Mouse (Mus musculus): ENCODE measurements around the gene Lad1. TPM values are rescaled to one million over a fixed set of nuclear protein-coding genes. Genes with fewer than 3 reads are reported as not detected.

The Lad1 gene
- polyA plus RNA-seq, 1 experiment from 2014 or later = 0.35 TPM

DNA sequence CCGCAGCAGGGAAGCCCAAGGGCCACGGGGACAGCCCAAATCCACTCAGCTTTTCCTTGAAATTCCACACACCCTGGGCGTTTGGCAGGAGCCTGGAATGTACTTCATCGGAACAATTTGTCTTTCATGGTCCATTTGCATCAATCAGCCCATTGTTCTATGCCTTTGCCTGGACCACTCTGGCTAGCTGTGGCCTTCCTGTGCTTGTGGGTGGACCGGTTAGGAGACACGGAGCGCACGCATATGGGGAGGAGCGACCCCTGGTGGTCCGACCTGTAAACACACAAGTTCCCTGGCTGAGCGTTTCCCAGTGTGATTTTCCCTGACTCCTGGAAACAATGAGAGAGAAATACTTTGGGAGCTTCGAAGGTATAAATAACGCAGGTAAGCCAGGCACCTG, 37.2 kb upstream of the Lad1 start:
- Histone ChIP-seq H3K9ac (replicated peaks; ENCODE audit: low read depth, low read length) (no peak overlapping the region; the same call in 1 of the 2 replicates), H3K4me2 (ENCODE audit: low read depth, low read length) (no peak overlapping the region), H3K4me1 (ENCODE audit: control insufficient read depth, insufficient read depth, low read length) (no peaks in the 10 kb centered on the region), H3K4me3 (ENCODE audit: low read depth, low read length) (no peak overlapping the region), H3K27ac (ENCODE audit: low read depth, low read length) (no peak overlapping the region), H3K27me3 (ENCODE audit: control insufficient read depth, insufficient read depth, low read length) (no peaks in the 10 kb centered on the region), H3K36me3 (ENCODE audit: control insufficient read depth, insufficient read depth, low read length) (no peaks in the 10 kb centered on the region), H3K9me3 (ENCODE audit: control insufficient read depth, low read length) (no peaks in the 10 kb centered on the region)
- peak; percentile 67; the same call in 1 of the 2 replicates for ATAC-seq (ENCODE audit: low read depth)
- WGBS = 6% methylated on average over 13 of the region's 13 CpGs

DNA sequence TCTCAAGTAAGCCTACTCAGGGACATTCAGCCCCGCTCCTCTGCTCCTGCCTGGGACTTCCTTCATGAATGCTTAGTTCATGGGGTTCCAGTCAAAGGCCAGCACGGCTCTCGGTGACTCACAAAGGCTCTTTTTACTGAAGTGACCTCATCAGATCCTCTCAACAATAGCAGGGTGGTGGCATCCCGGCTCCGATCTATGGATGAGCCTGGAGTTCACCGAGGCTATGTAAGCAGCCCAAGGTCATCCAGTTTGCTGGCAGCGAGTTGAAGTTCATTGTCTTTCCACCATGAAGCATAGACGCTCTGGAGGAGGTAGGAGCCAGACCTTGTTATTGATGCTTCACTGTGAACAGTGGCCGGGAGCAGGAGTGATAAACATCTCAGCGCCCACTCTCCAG, 35.6 kb upstream of the Lad1 start:
- Histone ChIP-seq H3K27ac (ENCODE audit: low read depth, low read length) (no peak overlapping the region), H3K4me1 (ENCODE audit: control insufficient read depth, insufficient read depth, low read length) (no peaks in the 10 kb centered on the region), H3K9me3 (ENCODE audit: control insufficient read depth, low read length) (no peaks in the 10 kb centered on the region), H3K4me2 (ENCODE audit: low read depth, low read length) (no peak overlapping the region), H3K27me3 (ENCODE audit: control insufficient read depth, insufficient read depth, low read length) (no peaks in the 10 kb centered on the region), H3K4me3 (ENCODE audit: low read depth, low read length) (no peak overlapping the region), H3K9ac (replicated peaks; ENCODE audit: low read depth, low read length) (no peak overlapping the region), H3K36me3 (ENCODE audit: control insufficient read depth, insufficient read depth, low read length) (no peaks in the 10 kb centered on the region)
- no peak for ATAC-seq (ENCODE audit: low read depth)
- WGBS = 21% methylated on average over 10 of the region's 10 CpGs

DNA sequence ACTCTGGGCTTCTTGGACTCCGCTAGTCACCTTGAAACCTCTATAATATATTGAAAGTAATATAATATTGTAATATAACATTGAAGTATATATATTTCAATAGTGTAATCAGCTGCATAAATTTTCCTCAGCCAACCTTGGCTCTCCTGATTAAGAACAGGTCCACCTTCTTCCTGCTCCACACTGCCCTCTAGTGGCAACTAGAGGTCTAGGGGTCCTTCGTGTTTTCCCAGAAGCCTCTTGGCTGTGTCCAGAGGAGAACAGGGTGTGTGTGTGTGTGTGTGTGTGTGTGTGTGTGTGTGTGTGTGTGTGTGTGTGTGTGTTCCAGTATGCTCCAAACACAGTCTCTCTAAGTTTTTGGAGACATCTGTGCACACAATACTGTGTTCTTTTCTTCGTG, 30.6 kb upstream of the Lad1 start:
- Histone ChIP-seq H3K9me3 (ENCODE audit: control insufficient read depth, low read length) (no peaks in the 10 kb centered on the region), H3K4me2 (ENCODE audit: low read depth, low read length) (no peak overlapping the region), H3K4me1 (ENCODE audit: control insufficient read depth, insufficient read depth, low read length) (no peaks in the 10 kb centered on the region), H3K36me3 (ENCODE audit: control insufficient read depth, insufficient read depth, low read length) (no peaks in the 10 kb centered on the region), H3K27me3 (ENCODE audit: control insufficient read depth, insufficient read depth, low read length) (no peaks in the 10 kb centered on the region), H3K27ac (ENCODE audit: low read depth, low read length) (no peak overlapping the region), H3K9ac (replicated peaks; ENCODE audit: low read depth, low read length) (no peak overlapping the region), H3K4me3 (ENCODE audit: low read depth, low read length) (no peak overlapping the region)
- ATAC-seq (ENCODE audit: low read depth) = peak; percentile 50; the same call in 1 of the 2 replicates
- 45% methylated on average over 3 of the region's 3 CpGs for WGBS

DNA sequence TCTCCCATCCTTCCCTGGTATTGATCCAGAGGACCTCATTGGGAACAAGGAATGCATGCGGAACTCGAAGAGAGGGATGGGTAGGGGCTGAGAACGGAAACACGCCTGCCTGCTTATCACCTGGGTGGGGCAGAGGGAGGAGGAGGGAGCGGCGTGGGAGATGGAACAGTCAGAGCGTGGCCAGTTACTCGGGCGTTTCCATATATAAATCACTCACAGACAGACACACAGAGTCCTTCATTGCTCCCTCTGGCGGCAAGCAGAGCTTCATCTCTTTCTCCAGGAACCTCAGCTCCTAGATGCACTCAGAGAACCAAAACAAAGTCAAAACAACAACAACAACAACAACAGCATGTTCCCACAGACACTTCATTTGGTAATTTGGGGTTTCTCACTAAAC, 29.7 kb upstream of the Lad1 start:
- Histone ChIP-seq H3K4me3 (ENCODE audit: low read depth, low read length) (no peak overlapping the region), H3K36me3 (ENCODE audit: control insufficient read depth, insufficient read depth, low read length) (no peaks in the 10 kb centered on the region), H3K4me2 (ENCODE audit: low read depth, low read length) (0 out of 2 replicates have a peak overlapping the region, but pooled peaks have one; percentile 8), H3K9ac (replicated peaks; ENCODE audit: low read depth, low read length) (no peak overlapping the region), H3K27ac (ENCODE audit: low read depth, low read length) (no peak overlapping the region), H3K4me1 (ENCODE audit: control insufficient read depth, insufficient read depth, low read length) (no peaks in the 10 kb centered on the region), H3K9me3 (ENCODE audit: control insufficient read depth, low read length) (no peaks in the 10 kb centered on the region), H3K27me3 (ENCODE audit: control insufficient read depth, insufficient read depth, low read length) (no peaks in the 10 kb centered on the region)
- ATAC-seq (ENCODE audit: low read depth) = no peak
- 23% methylated on average over 10 of the region's 10 CpGs for WGBS

DNA sequence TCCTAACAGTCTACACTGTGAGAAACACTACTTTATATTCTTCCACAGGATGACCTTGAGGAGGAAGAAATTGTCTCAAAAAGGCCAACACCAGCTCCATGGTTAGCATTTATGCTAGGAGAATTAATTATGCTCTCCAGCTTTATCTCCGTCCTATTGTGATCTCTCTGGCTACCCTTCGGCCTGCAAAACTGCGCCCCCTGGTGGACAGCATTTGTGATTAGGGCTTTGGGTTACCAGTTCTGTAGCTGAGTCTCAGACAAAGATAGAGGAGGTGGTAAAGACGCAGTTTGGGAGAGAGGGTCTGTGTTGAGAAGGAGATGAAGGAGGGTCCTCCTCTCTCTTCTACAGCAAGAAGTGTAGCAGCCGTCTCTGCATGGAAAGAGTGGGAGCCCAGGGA, 28.6 kb upstream of the Lad1 start:
- peak; percentile 21; the same call in 1 of the 2 replicates for ATAC-seq (ENCODE audit: low read depth)
- no peak overlapping the region for H3K4me2 ChIP-seq (ENCODE audit: low read depth, low read length)
- no peak overlapping the region for H3K9ac ChIP-seq (replicated peaks; ENCODE audit: low read depth, low read length)
- no peaks in the 10 kb centered on the region for H3K27me3 ChIP-seq (ENCODE audit: control insufficient read depth, insufficient read depth, low read length)
- 7% methylated on average over 5 of the region's 5 CpGs for WGBS
- no peaks in the 10 kb centered on the region for H3K9me3 ChIP-seq (ENCODE audit: control insufficient read depth, low read length)
- no peak overlapping the region for H3K4me3 ChIP-seq (ENCODE audit: low read depth, low read length)
- H3K4me1 ChIP-seq (ENCODE audit: control insufficient read depth, insufficient read depth, low read length) = no peaks in the 10 kb centered on the region
- H3K36me3 ChIP-seq (ENCODE audit: control insufficient read depth, insufficient read depth, low read length) = no peaks in the 10 kb centered on the region
- H3K27ac ChIP-seq (ENCODE audit: low read depth, low read length) = no peak overlapping the region

DNA sequence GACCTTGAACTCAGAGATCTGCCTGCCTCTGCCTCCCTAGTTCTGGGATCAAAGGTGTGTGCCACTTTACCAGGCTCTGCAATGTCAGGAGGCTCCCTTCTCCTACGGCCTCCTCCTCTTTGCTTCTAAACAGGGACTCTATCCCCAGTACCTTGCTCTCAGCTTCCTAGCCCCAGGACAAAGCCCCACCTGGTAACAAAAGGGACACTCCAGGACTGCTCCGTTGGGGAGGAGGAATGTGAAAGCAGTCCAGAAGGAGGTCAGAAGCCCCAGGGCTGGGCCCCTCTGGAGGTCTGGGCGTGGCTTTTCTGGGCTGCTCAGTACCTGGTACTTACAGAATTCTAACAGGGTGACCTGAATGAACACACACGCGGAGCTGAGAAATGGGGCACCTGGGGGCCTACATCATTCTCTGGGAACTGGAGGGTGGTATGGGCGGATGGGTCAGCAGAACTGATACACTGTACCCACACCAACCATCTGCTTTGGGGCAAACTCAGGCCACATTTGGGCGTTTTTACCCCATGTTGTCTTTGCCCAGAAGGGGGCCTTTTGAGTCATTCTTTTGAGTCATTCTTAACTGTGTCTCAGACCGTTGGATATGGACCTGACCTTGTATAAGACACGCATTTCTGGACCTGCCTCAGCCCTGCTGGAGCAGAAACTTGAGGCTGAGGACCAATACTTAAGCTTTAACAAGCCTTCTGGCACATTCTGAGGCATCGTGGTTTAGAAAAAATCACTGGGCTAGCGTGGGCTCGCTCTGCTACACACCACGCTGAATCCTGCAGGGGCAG, 26.1 kb upstream of the Lad1 start:
- no peaks in the 10 kb centered on the region for H3K36me3 ChIP-seq (ENCODE audit: control insufficient read depth, insufficient read depth, low read length)
- H3K9ac ChIP-seq (replicated peaks; ENCODE audit: low read depth, low read length) = no peak overlapping the region
- 66% methylated on average over 13 of the region's 13 CpGs for WGBS
- H3K9me3 ChIP-seq (ENCODE audit: control insufficient read depth, low read length) = no peaks in the 10 kb centered on the region
- no peaks in the 10 kb centered on the region for H3K4me1 ChIP-seq (ENCODE audit: control insufficient read depth, insufficient read depth, low read length)
- no peak overlapping the region for H3K4me3 ChIP-seq (ENCODE audit: low read depth, low read length)
- H3K27me3 ChIP-seq (ENCODE audit: control insufficient read depth, insufficient read depth, low read length) = no peaks in the 10 kb centered on the region
- no peak for ATAC-seq (ENCODE audit: low read depth)
- H3K4me2 ChIP-seq (ENCODE audit: low read depth, low read length) = no peak overlapping the region
- H3K27ac ChIP-seq (ENCODE audit: low read depth, low read length) = no peak overlapping the region

DNA sequence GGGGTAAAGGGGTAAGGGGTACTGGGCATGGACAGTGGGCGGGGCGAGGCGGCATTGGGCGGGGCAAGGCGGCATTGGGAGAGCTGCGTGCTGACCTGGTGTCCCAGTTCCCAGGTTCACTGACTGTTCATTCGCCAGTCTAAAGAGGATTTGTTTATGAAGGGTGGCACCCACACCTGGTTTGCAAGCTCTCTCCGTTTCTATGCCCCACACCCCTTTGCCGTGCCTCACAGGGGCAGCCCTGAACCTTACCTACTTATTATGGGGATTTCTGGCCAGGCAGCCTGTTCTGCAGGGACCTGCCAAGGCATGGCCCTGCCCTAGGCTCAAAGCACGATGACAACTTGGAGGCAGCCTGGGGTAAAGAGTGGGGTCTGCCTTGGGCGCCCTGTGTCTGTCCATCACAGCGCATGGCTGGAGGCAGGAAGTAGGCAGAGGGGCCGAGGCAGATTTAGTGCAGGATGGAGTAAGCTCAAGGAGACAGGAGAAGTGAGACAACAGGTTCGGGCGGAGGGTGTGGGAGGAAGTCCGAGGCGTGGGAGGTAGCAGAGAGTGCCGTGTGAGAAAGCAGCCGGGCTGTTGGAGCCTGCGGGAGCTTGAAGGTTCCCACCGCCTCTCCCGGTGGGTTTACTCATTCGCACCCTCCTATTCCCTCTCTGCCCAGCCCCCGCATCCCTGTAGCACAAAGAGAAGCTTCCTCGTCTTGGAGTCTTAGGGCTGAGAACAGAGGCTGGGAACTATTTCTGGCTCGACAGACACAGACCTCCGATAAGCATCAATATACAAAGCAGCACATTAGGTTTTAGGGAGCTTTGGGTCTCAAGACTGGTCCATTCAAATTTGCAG, 24.8 kb upstream of the Lad1 start:
- Histone ChIP-seq H3K4me3 (ENCODE audit: low read depth, low read length) (no peak overlapping the region), H3K36me3 (ENCODE audit: control insufficient read depth, insufficient read depth, low read length) (no peaks in the 10 kb centered on the region), H3K27ac (ENCODE audit: low read depth, low read length) (no peak overlapping the region), H3K9ac (replicated peaks; ENCODE audit: low read depth, low read length) (no peak overlapping the region), H3K4me1 (ENCODE audit: control insufficient read depth, insufficient read depth, low read length) (no peaks in the 10 kb centered on the region), H3K4me2 (ENCODE audit: low read depth, low read length) (peak overlapping the region; percentile 21; the same call in 1 of the 2 replicates), H3K27me3 (ENCODE audit: control insufficient read depth, insufficient read depth, low read length) (no peaks in the 10 kb centered on the region), H3K9me3 (ENCODE audit: control insufficient read depth, low read length) (no peaks in the 10 kb centered on the region)
- ATAC-seq (ENCODE audit: low read depth) = peak; percentile 39; the same call in 1 of the 2 replicates
- 15% methylated on average over 27 of the region's 27 CpGs for WGBS

DNA sequence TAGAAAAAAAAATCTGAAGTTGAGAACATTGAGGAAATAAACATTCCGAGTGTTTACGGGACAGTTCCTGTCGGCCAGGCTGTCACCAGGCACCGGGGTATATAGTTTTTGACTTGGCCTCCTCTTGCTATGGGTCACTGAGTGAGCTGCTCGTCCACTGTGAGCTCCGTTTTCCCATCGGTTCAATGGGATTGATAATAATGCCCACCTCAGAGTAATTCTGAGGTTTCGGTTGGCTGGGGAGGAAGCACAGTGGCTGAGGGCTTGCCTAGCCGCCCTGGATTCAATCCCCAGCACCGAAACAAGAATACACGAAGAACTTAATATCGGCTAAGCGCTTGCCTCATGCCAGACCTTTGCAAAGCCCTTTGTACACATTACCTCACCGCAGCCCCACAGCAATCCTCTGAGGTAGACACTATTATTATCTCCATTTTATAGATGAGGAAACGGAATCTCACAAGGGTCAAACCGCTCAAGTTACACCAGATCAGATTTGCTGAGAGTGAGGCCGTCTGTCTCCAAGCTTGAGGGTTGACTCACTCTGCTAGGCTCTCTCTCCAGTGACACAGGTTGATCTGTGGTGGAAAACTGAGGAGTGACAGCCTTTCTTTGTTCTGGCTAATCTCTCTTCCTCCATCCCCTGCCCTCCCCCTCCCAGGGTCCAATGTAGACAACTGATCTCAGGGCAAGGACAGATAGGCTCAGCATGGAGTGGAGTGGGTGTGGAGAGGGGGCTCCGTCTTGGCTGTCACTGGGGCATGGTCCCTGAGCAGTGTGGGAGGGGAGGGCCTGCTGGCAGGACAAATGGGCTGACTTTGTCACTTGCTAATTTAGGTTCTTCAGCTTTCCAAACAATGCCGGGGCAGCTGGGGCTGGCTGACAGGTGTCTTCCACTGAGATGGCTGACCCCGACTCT, 23.9 kb upstream of the Lad1 start:
- ATAC-seq (ENCODE audit: low read depth) = no peak
- Histone ChIP-seq H3K9ac (replicated peaks; ENCODE audit: low read depth, low read length) (no peak overlapping the region; the same call in 1 of the 2 replicates), H3K4me2 (ENCODE audit: low read depth, low read length) (0 out of 2 replicates have a peak overlapping the region, but pooled peaks have one; percentile 21), H3K27ac (ENCODE audit: low read depth, low read length) (no peak overlapping the region), H3K27me3 (ENCODE audit: control insufficient read depth, insufficient read depth, low read length) (no peaks in the 10 kb centered on the region), H3K36me3 (ENCODE audit: control insufficient read depth, insufficient read depth, low read length) (no peaks in the 10 kb centered on the region), H3K4me1 (ENCODE audit: control insufficient read depth, insufficient read depth, low read length) (no peaks in the 10 kb centered on the region), H3K9me3 (ENCODE audit: control insufficient read depth, low read length) (no peaks in the 10 kb centered on the region), H3K4me3 (ENCODE audit: low read depth, low read length) (no peak overlapping the region)
- WGBS = 50% methylated on average over 20 of the region's 20 CpGs

All from neural tube, embryonic 14.5 days (tissue).